Mouse (Mus musculus) right cerebral cortex, postnatal 10 days (tissue): Measurements from ENCODE around the gene Oasl1.
"Not testable (repeated sequence)": the region's sequence is repeated elsewhere in the genome, so short reads cannot be mapped to it uniquely, and the experiment has no call there.

Source experiments
- DNase-seq, 2 experiments: peaks; one replicate each; pipeline ENCODE4 v3.0.0; 2021; ENCODE audit warnings: low spot score in 2 of 2

The Oasl1 gene

GRCm38 (mm10) chr5:114922998-114923473, at the start of gene Oasl1:
Oasl1 (plus strand) TSS chr5:114923240.
- DNase-seq = no peak

GRCm38 (mm10) chr5:114875858-114876257, 47.2 kb upstream of the Oasl1 start:
- DNase-seq = no peak

- no peak for DNase-seq
Measured at GRCm38 (mm10) chr5:114876331-114876730, 46.7 kb upstream of the Oasl1 start.

- no peak for DNase-seq
Measured at GRCm38 (mm10) chr5:114877487-114877886, 45.6 kb upstream of the Oasl1 start.

GRCm38 (mm10) chr5:114879399-114879798, 43.6 kb upstream of the Oasl1 start:
- DNase-seq = no peak

GRCm38 (mm10) chr5:114882319-114882718, 40.7 kb upstream of the Oasl1 start:
- not testable (repeated sequence) for DNase-seq

- no peak for DNase-seq
Measured at GRCm38 (mm10) chr5:114883022-114883421, 40.0 kb upstream of the Oasl1 start.

- no peak for DNase-seq
Measured at GRCm38 (mm10) chr5:114886801-114887200, 36.2 kb upstream of the Oasl1 start.

GRCm38 (mm10) chr5:114888995-114889394, 34.0 kb upstream of the Oasl1 start:
- no peak for DNase-seq

GRCm38 (mm10) chr5:114895542-114895941, 27.5 kb upstream of the Oasl1 start:
- no peak for DNase-seq

GRCm38 (mm10) chr5:114896688-114897373, 26.2 kb upstream of the Oasl1 start, which contains the start of gene Oasl2:
Oasl2 (plus strand) TSS chr5:114896936.
- no peak for DNase-seq

- no peak for DNase-seq
Measured at GRCm38 (mm10) chr5:114897374-114897793, 25.7 kb upstream of the Oasl1 start.

GRCm38 (mm10) chr5:114898857-114899256, 24.2 kb upstream of the Oasl1 start:
- DNase-seq = no peak

GRCm38 (mm10) chr5:114902413-114902812, 20.6 kb upstream of the Oasl1 start:
- peak; percentile 40 to 43 for DNase-seq

GRCm38 (mm10) chr5:114908598-114909305, 14.3 kb upstream of the Oasl1 start:
- no peak for DNase-seq

- no peak for DNase-seq
Measured at GRCm38 (mm10) chr5:114913686-114914085, 9.4 kb upstream of the Oasl1 start.

- DNase-seq = no peak
Measured at GRCm38 (mm10) chr5:114914855-114915254, 8.2 kb upstream of the Oasl1 start.

GRCm38 (mm10) chr5:114915854-114916253, 7.2 kb upstream of the Oasl1 start:
- no peak for DNase-seq

- no peak for DNase-seq
Measured at GRCm38 (mm10) chr5:114916777-114917176, 6.3 kb upstream of the Oasl1 start.

- not testable (repeated sequence) for DNase-seq
Measured at GRCm38 (mm10) chr5:114917357-114917756, 5.7 kb upstream of the Oasl1 start.

- DNase-seq = no peak
Measured at GRCm38 (mm10) chr5:114921551-114922365, 1.3 kb upstream of the Oasl1 start.

- no peak for DNase-seq
Measured at GRCm38 (mm10) chr5:114922366-114922731, 691 bp upstream of the Oasl1 start.
